Mouse (Mus musculus): ENCODE measurements around the gene Zfp1. TPM values are rescaled to one million over a fixed set of nuclear protein-coding genes. Genes with fewer than 3 reads are reported as not detected.

Gene Zfp1
- total RNA-seq, 2 experiments from 2014 or later, result 5.3 to 8.3 TPM

DNA sequence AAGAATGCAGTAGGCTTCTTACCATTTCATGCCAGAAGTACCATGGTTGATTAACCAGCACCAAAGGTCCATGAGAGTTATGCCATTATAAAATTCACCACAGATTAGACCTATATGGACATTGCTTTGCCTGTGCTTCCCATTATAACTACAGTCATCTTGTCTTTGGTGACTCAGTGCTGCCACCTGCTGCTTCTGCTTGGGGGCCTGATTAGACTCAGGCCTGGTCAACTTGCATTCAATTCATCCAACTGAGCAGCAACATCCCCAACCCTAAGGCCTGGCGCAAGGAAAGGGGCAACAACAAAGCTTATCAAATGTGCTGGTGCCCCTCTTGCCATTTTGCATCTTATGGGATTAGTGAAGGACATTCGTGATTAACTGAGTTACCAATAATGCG lies 19.3 kb downstream of the Zfp1 start:
- ATAC-seq (ENCODE audit: poor library complexity, severe bottlenecking), result peak; percentile 93

DNA sequence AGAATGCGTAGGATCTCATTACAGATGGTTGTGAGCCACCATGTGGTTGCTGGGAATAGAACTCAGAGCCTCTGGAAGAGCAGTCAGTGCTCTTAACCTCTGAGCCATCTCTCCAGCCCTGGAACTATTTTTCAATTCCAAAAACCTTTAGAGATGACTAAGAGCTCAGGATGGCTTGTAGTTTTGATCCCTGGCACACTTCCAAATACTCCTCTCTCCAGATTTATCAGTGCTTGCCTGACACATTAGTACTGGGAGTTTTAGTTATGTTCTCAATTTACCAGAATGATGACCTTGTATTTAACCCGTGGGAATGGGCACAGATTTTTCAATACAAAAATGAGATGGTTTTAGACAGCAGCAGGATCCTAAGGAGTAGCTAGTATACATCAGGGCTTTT lies 23.6 kb downstream of the Zfp1 start:
- ATAC-seq (ENCODE audit: poor library complexity, severe bottlenecking), result no peak

- no peak for ATAC-seq (ENCODE audit: poor library complexity, severe bottlenecking)
These were observed 33.0 kb downstream of the Zfp1 start for GRCm38 (mm10) chr8:111676237-111676636.

GRCm38 (mm10) chr8:111678111-111678510 lies 34.9 kb downstream of the Zfp1 start:
- ATAC-seq (ENCODE audit: poor library complexity, severe bottlenecking), result peak; percentile 92

DNA sequence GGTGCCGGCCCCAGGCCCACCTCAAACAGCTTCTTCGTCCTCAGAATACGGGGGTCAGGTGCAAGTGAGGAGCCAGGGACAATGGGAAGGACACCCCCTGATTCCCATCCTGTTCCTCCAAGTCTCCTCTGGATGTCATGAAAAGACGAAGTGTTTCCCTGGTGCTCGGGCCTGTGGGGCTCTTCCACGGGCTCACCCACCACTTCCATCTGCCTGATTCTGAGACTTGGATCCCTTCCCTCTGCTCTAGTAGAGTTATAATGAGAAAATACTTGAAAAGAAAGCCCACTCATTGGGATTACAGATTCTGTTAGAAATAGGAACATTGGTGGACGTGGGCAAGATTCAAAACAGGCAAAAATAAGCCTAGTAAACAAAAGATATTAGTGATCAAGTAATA lies 35.6 kb downstream of the Zfp1 start:
- no peak for ATAC-seq (ENCODE audit: poor library complexity, severe bottlenecking)

DNA sequence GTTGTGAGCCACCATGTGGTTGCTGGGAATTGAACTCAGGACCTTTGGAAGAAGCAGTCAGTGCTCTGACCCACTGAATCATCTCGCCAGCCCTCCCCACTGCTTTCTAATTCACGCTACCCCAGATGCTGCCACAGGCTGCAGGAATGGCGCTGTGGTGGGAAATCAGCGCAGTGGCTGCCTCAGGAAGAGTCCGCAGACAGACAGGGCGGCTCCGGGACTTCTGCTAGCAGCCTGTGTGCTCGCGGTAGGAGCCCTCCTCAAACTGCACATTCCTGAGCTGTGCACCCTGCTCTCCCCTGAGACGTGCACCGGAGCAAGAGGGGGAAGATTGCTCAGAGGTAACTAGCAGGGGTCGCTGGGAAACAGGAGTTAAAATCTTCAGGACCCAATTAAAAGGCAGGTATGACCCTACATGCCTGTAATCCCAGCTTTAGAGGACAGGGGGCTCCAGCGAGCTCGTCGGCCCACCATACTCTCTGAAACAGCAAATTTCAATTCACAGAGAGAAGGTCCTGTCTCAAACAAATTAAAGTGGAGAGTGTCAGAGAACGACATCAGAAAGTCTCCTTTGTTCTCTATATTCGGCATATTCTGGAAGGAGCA lies 37.3 kb downstream of the Zfp1 start:
- no peak for ATAC-seq (ENCODE audit: poor library complexity, severe bottlenecking)

DNA sequence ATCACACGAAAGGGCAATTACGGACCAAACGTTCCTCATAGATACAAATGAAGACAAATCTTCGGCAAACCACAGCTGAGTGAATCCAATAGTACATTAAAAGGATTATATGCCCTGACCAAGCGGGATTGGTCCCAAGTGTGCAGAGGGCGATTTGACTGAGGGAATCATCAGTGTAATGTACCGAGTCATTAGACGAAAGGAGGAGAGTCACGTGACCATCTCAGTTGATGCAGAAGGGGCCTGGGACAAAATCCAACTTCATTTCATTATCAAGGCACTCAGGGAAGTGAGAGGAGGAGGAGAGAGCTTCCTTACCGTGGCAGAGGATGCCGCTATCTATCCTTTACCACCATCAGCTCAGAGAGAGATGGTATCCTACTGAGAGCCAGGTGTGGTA lies 38.0 kb downstream of the Zfp1 start:
- no peak for ATAC-seq (ENCODE audit: poor library complexity, severe bottlenecking)

DNA sequence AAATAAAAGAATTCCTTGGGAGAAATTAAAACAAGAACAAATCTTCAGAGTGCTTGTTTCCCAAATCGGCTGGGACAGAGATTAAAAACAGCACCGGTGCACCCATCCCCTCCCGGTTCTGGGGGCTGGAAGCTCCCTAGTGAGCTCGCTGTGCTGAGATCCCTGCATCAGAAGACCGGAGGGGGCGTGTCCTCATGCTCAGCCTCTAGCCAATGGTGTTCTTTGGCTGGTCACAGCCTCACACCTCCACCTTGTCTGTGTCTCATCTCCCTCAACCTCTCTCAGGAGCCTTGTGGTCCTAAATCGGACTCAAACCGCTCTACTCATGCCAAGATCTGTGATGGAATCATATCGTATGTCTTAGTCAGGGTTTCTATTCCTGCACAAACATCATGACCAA lies 39.3 kb downstream of the Zfp1 start:
- ATAC-seq (ENCODE audit: poor library complexity, severe bottlenecking), result no peak

DNA sequence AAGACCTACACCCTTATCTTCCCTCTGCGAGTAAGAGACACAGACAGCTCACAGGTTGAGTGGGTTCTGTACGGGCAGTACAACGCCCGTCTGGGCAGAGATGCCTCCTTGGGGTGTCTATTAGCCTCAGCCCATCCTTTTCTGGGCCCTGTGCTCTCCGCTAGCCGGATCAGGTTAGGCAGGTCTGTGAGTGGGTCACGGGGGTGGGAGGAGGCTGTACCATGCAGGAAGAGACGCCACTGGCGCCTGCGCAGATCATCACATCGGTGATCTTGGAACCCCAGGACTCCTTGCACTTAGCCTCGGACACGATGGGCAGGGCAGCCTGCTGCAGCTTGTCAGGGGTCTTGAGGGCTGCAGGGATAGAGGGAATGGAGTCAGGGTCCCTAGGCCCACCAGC lies 43.7 kb downstream of the Zfp1 start:
- ATAC-seq (ENCODE audit: poor library complexity, severe bottlenecking), result no peak

DNA sequence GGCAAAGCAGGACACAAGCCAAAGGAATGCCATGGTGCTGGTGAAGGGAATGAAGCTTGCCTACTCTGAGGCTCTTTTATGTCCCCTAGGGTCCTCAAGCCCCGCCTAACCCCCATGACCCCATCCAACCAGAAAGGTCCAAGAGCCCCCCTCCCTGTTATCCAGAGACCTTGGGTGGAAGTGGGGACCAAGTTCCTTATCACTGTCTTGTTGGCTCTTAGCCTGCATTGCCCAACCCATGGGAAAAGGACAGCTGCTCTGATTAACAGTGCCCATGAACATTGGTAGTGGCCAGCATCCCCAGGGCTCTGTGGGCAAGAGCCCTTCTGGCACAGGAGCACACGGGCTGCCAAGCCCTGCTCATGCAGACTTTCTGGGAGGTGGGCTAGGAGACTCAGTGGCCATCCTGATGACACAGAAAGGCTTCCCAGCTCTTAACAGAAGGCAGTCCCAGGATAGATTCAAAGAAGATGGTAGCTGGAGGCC lies 47.8 kb downstream of the Zfp1 start, which contains the start of gene Ctrb1:
Ctrb1 (minus strand) TSS at position 51 of the 486 bp plus-strand sequence.
- no peak for ATAC-seq (ENCODE audit: poor library complexity, severe bottlenecking)

DNA sequence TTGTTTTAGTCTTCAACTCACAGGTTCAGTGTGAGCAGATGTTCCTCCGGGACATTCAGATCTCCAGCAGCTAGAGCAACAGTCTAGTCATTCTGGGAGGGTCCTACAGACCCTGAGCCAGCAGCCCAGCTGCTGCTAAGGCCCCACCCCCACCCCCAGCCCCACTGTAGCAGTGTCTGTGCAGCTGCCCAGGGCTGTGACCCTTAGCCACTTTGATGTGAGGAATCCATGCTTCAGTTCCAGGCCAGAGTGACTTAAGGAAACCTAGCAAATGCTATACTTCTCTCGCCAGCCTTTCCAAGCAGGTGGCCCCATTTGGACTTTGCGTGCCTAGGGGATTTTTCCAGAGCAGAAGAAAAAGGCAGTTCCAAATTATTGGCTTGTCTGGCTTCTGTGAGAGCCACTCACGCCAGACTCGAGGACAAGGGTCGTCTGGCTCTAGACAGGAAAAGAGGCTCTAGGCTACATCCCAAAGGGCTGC lies 50.1 kb downstream of the Zfp1 start:
- ATAC-seq (ENCODE audit: poor library complexity, severe bottlenecking), result no peak

DNA sequence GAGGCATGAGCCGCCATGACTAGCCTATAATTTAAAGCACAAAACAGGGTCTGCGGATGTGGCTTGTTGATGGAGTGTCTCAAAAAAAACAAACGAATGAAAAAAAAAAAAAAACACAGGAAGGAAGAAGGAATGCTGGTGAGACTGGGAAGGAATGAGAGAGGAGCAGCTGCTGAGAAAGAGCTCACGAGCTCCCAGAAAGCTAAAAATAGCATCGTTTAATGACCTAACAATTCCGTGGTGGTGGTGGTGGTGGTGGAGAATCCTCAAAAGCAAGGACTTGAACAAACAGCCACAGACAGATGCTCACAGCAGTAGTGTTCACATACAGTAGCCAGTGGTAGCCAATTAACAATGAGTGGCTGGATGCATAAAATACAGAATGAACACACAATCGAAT lies 52.2 kb downstream of the Zfp1 start:
- no peak for ATAC-seq (ENCODE audit: poor library complexity, severe bottlenecking)

DNA sequence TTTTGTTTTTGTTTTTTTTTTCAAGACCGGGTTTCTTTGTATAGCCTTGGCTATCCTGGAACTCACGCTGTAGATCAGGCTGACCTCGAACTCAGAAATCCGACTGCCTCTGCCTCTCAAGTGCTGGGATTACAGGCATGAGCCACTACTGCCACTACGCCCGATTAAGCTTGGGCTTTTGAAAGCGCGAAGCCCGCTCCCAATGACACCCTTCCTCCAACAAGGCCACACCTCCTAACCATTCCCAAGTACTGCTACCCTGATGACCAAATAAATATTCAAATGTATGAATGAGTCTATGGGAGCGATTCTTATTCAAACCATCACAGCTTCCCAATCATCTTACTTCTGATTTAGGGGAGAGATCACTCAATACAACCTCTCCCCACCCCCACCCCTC lies 54.5 kb downstream of the Zfp1 start:
- ATAC-seq (ENCODE audit: poor library complexity, severe bottlenecking), result no peak

- ATAC-seq (ENCODE audit: poor library complexity, severe bottlenecking), result no peak
These were observed 55.8 kb downstream of the Zfp1 start for GRCm38 (mm10) chr8:111699035-111699434.

- ATAC-seq (ENCODE audit: poor library complexity, severe bottlenecking), result no peak
These were observed 57.0 kb downstream of the Zfp1 start for GRCm38 (mm10) chr8:111700201-111700600.

GRCm38 (mm10) chr8:111700740-111701139 lies 57.5 kb downstream of the Zfp1 start:
- ATAC-seq (ENCODE audit: poor library complexity, severe bottlenecking), result no peak

GRCm38 (mm10) chr8:111701380-111701779 lies 58.2 kb downstream of the Zfp1 start:
- no peak for ATAC-seq (ENCODE audit: poor library complexity, severe bottlenecking)

DNA sequence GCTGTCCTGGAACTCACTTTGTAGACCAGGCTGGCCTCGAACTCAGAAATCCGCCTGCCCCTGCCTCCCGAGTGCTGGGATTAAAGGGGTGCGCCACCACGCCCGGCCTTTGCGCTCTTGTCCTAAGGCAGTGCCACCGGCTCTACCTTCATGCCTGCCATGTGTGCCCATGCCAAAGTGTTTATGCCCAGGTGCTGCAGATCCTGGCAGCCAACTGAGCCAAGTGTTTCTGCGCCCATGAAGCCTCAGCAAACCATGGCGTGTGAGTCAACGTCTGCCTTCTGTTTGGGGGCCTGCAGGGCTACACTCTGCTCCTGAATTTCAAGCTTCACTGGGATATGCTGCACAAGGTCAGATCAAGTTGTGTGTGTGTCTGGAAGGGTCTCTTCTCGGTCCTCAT lies 61.4 kb downstream of the Zfp1 start:
- ATAC-seq (ENCODE audit: poor library complexity, severe bottlenecking), result no peak

DNA sequence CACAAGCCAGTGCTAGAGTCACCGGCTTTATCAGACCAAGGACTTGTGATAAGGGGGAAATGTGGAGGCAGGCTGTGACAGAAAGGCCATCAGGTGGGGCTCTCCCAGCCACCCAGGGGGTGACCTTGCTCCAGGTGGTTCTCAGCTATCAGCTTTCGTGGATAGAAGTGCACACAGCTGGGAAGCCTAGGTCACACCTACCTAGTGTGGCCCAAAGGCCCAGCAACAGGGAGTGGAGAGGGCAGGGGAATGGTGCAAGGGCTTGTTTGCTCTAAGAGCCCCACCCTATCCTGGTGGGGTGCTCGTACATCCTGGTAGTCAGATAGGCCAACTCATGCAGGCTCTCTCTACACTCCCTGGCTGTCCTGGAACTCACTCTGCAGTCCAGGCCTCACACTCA lies 62.0 kb downstream of the Zfp1 start:
- no peak for ATAC-seq (ENCODE audit: poor library complexity, severe bottlenecking)

- ATAC-seq (ENCODE audit: poor library complexity, severe bottlenecking), result no peak
These were observed 62.5 kb downstream of the Zfp1 start for GRCm38 (mm10) chr8:111705699-111706098.

GRCm38 (mm10) chr8:111708265-111708664 lies 65.1 kb downstream of the Zfp1 start:
- no peak for ATAC-seq (ENCODE audit: poor library complexity, severe bottlenecking)

DNA sequence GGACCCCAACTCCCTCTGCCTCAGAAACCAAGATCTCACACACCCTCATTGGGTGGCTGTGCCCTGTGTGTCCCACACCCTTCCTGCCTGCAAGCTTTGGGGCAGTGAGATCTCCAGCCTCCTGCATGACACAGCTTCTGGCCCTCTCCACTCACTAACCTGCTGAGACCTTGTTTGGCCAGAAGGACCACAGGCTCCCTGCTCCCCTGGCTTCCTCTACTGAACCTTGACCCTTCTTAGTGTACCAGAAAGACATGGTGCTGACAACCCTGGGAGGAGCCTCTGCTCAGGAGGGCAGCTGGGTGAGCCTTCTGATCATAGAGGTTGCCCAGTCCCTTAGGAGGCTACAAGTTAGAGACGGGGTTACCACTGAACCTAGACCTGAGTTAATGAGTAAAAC lies 66.0 kb downstream of the Zfp1 start:
- ATAC-seq (ENCODE audit: poor library complexity, severe bottlenecking), result no peak
